Mouse (Mus musculus): ENCODE results near the gene Tmem203.

Gene Tmem203

DNA sequence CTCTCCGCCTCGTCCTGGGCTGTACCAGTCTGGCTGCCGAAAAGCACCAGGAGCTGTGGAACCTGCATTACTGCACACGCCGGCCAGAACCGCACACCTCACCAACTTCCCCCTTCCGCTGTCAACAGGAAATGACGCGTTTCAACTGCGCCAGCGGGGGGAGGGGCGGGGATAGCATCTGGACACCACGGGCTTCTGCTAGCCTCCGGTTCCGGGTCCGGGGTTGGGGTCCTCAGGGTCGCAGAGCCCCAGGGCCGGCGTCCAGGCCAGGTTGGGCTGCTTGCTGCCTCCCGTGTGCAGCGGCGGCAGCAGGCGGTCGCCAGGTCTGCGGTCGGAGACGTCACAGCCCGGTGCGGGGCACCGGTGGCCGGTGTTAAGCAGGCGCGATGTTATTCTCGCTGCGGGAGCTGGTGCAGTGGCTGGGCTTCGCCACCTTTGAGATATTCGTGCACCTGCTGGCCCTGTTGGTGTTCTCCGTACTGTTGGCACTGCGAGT is at the start of gene Tmem203:
TSS of gene Tmem203 (plus strand) at position 156 of the 496 bp plus-strand sequence.
- DNase-seq = peak; percentile 86 to 89

DNA sequence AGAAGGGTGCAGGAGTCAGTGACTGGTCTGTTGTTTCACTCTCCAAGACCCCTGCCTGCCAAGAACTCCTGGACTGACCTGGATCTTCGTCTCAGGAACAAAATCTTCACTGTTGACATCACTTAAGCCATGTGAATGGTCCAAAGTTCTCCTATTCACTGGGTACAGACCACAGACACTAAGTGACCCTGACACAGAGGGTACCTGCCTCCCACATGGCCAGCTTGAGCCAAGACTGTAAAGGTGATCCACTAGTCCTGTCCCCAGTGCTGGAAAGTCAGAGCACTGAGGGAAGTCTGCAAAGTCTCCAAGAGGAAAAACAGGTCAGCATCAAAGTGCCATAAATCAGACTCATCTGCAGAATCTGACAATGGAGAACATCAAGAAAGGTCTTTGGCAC is 47.6 kb upstream of the Tmem203 start:
- no peak for DNase-seq

DNA sequence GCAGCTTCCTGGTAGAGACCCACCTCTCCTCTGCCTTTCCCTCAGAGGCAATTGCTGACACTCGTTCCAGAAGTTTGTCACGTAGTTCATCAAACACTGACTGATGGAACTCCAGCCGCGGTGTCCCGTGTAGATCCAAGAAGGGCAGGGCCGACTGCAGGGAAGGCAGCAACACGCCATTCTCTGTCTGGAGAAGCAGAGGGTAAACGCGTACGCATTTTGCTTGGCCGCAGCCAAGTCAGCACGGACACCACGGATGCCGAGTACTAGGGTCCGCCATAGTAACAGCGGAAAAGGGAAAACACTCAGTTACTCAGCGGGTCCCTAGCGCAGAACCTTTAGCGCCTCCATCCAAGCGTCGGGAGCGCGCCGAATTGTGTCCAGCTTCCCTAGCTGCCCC is 44.6 kb upstream of the Tmem203 start:
- no peak for DNase-seq

- DNase-seq = peak; percentile 84 to 87
These were observed 44.0 kb upstream of the Tmem203 start, which contains the start of gene Nelfb for GRCm38 (mm10) chr2:25211121-25211670. Gene Nelfb (minus strand): TSS chr2:25211489.

GRCm38 (mm10) chr2:25213266-25213865 is 41.9 kb upstream of the Tmem203 start:
- no peak for DNase-seq

GRCm38 (mm10) chr2:25214444-25214843 is 40.8 kb upstream of the Tmem203 start, which contains the start of gene Stpg3:
Gene Stpg3 (minus strand): TSS chr2:25214637.
- DNase-seq = peak in 1 of 2 experiments; percentile 0

GRCm38 (mm10) chr2:25217666-25218065 is 37.6 kb upstream of the Tmem203 start:
- DNase-seq = no peak

GRCm38 (mm10) chr2:25218445-25218844 is 36.8 kb upstream of the Tmem203 start, which contains the start of gene Fam166a:
Gene Fam166a (plus strand): TSS chr2:25218745.
- DNase-seq = no peak

GRCm38 (mm10) chr2:25221331-25221772 is 33.9 kb upstream of the Tmem203 start:
- no peak for DNase-seq

- DNase-seq = peak in 1 of 2 experiments; percentile 76
These were observed 31.4 kb upstream of the Tmem203 start for GRCm38 (mm10) chr2:25223681-25224491.

DNA sequence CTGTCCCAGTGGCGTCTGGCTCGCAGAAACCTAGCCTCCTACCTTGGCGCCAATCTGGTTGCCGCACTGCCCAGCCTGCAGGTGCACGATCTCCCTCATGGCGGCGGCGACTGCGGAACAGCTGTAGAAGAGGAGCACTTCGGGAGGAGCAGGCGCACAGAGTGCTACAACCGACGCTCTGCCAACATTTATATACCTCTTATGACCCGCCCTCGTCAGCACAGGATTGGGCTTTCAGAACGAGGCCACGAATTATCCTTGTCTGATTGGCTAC is 30.8 kb upstream of the Tmem203 start, which contains the start of gene Tubb4b:
TSS of gene Tubb4b (minus strand) at position 211 of the 274 bp plus-strand sequence.
- no peak for DNase-seq

DNA sequence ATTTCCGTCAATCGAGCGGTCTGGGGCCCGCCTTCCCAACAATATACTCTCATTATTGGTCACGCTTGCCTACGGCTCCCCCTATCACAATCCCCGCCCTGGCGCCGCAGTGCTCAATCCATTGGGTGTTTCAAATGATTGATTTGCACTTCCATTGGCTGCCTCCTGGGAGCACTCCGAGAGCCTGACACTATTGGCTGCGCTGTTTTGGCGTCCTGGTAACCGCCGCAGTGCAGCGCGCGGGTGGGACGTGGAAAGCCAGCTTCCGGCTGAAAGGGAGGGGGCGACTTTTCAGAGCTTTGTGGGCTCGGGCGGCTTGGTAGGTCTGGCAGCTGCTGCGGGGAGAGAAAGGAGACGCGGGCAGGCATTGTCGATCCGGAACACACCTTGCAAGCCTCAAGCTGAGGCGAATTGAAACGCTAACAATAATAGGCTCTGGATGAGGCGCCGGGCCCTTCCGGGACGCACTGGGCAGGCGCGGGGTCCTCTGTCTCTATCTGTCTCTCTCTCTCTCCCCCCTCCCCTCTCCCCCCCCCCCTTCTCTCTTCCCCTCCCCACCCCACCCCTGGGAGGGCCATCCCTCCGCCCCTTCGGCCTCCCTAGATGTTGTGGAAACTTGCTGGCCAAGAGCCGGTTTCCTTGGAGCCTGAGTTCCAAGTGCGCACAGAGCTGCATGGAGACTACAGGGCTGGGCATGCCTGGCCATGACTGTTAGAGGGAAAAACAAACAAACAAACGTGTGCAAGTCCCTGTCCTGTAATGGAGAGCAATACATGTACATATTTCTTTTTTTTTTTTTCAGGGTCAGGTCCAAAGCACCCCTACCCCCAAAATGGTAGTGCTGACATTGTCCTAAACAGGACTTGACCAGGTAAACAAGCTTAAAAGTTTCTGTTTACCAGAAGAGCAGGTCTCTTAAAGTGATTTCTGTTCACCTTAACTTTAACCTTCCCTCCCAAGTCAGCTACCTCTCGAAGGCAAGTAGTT is 30.2 kb upstream of the Tmem203 start:
- peak; percentile 95 to 99 for DNase-seq

DNA sequence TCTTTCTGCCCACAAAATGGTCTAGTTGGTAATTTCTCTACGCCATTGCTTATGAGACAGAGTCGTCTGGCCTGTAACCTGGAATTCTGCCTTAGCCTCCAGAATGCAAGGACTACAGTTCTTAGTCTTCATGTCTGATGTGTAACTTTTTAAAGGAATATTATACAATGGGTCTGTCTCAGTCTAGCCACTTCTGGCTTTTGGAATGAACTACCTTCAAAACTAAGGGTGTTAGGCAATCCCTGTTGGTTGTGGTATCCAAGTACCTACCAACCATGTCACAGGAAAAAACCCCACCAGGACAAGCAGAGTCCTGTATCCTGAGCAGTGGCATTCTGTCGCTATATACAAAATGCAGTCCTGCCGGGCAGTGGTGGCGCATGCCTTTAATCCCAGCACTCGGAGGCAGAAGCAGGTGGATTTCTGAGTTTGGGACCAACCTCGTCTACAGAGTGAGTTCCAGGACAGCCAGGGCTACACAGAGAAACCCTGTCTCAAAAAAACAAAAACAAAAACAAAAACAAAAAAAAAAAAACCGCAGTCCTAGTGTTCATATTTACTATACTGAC is 29.3 kb upstream of the Tmem203 start:
- DNase-seq = no peak

GRCm38 (mm10) chr2:25226864-25227263 is 28.4 kb upstream of the Tmem203 start:
- DNase-seq = peak in 1 of 2 experiments; percentile 40

DNA sequence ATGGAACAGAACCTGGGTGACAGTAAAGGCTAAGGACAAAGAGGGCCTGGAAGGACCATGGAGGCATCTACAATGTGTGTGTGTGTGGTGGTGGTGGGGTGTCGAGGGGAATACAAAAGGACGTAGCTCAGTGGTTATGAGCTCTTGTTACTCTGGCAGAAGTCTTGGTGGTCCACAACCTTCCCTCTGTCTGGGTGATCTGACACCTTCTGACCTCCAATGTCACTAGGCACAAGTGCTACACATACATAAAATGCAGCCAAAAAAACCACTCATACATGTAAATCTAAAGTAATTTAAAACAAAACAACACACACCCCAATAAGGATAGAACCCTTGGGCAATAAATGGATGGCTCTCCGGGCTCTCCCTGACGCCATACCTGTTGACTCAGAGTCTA is 27.8 kb upstream of the Tmem203 start:
- no peak for DNase-seq

- DNase-seq = peak; percentile 87 to 90
These were observed 26.8 kb upstream of the Tmem203 start for GRCm38 (mm10) chr2:25228431-25228889.

DNA sequence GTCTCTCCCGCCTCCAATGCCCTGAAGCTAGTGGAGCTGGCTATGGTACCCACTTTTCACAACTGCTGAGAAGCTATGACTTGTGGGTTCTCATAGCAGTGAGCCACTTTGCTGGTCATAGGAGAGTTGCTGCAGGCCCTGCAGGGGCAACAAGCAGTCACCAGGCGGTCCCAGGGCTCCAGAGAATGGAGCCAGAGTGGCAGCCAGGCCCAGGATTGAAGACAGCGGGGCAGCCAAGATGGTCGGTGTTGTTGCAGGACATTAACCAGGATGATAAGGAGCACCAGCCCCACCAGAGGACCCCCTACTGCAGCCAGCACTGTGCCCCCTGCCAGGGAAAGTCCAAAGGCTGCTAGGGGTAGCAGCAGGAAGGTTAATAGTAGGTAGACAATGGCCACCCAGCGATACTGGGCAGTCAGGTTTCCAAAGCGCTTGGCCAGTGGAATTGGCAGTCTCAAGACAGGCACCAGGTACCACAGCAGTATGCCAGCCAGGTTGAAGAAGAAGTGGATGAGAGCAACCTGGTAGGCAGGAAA is 26.2 kb upstream of the Tmem203 start:
- DNase-seq = no peak

DNA sequence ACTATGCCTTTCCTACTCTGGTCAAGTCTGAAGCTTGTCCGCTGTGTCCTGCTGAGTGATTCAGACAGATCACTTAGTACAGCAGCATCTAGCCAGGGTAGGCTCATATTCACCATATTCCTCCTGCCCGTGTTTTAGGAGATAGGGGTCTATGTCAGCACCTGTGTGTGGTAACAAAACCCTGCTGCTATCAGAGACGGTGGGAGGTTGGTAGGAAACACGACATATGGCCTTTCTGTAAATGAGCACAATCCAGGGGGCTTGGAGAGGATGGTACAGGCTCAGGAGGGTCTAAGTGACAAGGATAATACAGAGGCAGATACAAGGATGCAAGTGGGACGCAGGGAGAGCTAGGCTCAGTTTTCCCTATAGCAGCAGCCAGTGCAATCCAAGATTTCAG is 25.7 kb upstream of the Tmem203 start:
- no peak for DNase-seq

GRCm38 (mm10) chr2:25230581-25230980 is 24.7 kb upstream of the Tmem203 start:
- no peak for DNase-seq

GRCm38 (mm10) chr2:25231038-25231437 is 24.2 kb upstream of the Tmem203 start:
- no peak for DNase-seq

- DNase-seq = no peak
These were observed 21.8 kb upstream of the Tmem203 start for GRCm38 (mm10) chr2:25233421-25233820.

DNA sequence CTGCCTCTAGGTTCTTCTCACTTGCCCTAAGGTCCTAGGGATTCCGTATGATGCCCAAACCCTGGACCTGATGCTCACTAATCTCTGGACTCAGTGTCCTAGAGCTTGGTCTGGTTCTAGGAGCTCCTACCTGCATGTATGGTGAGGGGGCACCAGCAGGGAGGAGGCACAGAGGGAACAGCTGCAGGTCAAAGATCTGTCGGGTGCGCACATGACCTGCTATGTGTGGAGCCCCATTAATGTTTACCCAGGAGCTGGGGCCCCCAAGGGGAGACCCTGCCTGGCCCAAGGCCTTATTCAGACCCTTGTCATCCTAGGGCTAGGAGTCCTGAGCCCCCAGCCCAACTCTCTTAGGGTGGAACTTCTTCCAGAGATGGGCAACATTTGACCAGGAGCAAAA is 21.2 kb upstream of the Tmem203 start, which contains the start of gene Slc34a3:
TSS of gene Slc34a3 (minus strand) at position 315 of the 400 bp plus-strand sequence.
- DNase-seq = no peak

Data from cerebellum, adult 18-20 months (tissue).